Mouse (Mus musculus): Measurements from ENCODE around the gene Rprml.

The Rprml gene

GRCm38 (mm10) chr11:103649301-103649982 lies at the start of gene Rprml:
Gene Rprml (plus strand): TSS chr11:103649570.
- DNase-seq (ENCODE audit: low spot score), result no peak

DNA sequence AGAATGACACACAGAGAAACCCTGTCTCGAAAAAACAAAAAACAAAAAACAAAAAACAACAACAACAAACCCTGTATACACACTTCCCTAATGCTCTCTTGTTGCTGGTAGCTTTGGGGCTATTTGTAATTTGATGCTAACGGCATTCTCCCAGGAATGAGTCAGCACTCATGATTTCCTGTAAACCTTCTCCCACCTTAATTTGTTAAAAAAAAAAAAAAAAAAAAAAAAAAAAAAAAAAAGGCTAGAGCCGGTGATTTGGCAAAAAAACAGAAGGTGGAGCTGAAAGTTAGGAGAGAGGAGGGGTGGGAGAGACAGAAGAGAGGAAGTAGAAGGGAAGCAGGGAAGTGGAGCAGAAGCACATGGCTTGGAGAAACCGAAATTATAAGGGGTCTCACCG lies 42.8 kb upstream of the Rprml start:
- DNase-seq (ENCODE audit: low spot score), result no peak

GRCm38 (mm10) chr11:103610772-103611171 lies 38.6 kb upstream of the Rprml start:
- no peak for DNase-seq (ENCODE audit: low spot score)

- DNase-seq (ENCODE audit: low spot score), result no peak
These were observed 28.3 kb upstream of the Rprml start, which contains the start of gene Gm884 for GRCm38 (mm10) chr11:103621040-103621439. Gene Gm884 (minus strand): TSS chr11:103621140.

GRCm38 (mm10) chr11:103627453-103627852 lies 21.9 kb upstream of the Rprml start:
- no peak for DNase-seq (ENCODE audit: low spot score)

DNA sequence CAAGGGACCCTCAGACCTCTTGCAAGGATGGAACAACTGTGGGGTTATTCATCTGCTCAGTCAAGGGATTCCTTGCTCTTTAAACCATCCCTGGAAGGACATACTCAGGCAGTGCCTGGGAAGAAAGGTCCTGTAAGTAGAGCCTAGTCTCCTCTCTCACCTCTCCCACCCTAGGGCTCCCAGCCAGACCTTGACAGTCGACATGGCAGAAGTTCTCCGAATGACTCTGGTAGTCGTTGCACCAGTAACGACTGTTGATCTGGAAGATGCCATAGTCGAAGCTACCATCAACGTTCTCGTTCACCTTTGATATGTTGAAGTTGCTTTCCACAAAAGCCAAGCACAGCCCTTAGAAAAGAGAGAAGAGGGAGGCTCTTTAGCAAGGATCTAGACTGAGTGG lies 14.6 kb upstream of the Rprml start:
- no peak for DNase-seq (ENCODE audit: low spot score)

DNA sequence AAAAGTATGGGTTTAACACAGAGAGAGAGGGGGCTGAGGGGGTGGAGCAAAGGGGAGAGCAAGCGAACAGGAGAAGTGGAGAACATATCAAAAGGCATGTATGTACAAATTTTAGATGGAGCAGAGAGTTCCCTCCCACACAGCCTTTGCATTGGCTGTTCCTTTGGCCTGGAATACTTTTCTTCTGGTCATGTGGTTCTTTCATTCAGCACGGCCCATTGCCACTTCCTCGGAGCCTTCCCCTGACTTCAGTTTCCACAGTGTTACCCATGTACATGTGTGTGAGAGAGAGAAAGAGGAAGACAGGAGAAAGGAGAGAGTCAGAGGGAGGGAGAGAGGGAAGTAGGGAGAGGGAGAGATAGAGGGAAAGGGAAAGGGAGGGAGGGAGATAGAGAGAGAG lies 13.9 kb upstream of the Rprml start:
- no peak for DNase-seq (ENCODE audit: low spot score)

DNA sequence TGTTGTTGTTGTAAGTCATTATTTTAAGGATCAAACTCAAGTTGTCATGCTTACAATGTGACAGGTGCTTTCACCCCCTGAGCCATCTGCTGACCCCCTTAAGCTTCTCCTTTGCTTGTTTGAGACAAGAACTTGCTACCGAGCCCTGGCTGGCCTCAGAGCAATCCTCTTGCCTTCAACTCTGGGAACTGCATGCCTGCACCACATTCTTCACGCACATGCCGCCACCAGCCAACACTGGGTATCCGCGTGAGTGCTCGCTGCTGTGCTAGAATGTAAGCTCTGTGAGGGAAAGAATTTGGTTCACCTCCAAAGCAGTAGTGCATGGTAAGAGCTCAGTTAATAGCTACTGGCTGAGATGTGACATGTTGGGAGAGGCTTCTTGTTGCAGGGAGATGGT lies 13.1 kb upstream of the Rprml start:
- DNase-seq (ENCODE audit: low spot score), result no peak

GRCm38 (mm10) chr11:103638790-103639189 lies 10.6 kb upstream of the Rprml start, which contains the start of gene Lyzl6:
Gene Lyzl6 (minus strand): TSS chr11:103638890.
- no peak for DNase-seq (ENCODE audit: low spot score)

DNA sequence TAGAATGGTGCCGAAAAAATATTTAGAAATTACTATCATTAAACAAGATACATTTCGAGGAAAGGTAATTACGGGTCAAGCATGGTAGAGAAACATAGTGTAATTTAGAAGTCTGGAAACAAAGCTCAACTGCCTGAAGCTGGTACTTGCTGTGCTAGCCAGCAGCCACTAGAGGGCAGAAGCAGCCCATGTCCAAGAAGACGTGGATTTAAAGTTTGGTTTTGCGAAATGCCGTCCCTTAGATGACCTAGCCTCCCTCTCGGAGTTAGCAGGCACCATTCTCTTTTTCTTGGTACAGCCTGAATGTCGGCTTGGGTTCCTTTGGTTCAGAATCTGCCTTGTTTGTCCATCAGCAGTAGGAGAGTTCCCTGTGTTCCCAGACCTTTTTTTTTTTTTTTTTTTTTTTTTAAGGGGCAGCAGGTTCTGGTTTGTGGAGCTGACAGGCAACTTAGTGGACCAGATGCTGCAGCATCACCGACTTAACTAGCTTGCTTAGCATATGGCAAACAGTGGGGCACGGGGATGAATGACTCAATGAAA lies 9.9 kb upstream of the Rprml start:
- peak; percentile 27 for DNase-seq (ENCODE audit: low spot score)

GRCm38 (mm10) chr11:103643211-103643610 lies 6.2 kb upstream of the Rprml start:
- DNase-seq (ENCODE audit: low spot score), result no peak

DNA sequence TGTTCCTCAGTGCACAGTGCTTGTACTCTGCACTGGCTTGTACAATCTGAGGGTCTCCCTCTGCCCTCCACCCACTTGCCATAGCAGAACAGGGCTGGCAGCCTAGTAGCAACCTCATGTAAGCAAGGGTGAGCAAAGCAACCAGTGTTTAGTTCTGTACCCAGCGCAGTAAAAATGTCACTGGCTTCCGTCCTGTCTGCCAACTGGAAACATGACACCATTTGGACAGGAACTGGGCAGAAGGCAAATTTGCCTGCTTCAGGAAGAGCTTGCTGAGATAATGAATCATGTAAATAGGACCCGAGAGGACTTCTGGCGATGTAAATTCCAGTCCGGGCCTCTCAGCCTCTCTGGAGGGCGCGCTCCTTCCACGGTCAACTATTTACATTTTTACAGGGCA lies 3.6 kb upstream of the Rprml start:
- DNase-seq (ENCODE audit: low spot score), result no peak

DNA sequence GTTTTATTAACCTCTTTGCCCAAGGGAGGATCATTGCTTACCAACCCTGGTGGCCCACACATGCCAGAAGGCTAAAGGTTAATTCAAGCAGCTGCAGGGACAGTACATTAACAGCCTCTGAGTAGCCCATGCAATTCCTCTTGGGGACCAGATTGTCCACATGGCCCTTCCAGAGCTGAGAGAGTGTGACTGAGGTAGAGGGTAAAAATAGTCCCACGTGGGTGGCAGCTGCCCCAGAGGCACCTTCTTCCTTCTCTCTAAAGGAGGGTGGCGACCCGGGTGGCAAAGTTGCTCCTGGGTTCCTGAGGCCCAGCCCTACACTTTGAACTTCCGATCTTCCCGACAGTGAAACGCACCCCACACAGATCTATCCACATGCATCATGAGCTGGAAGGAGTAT lies 3.1 kb upstream of the Rprml start:
- DNase-seq (ENCODE audit: low spot score), result no peak

GRCm38 (mm10) chr11:103647921-103648620 lies 1.3 kb upstream of the Rprml start:
- DNase-seq (ENCODE audit: low spot score), result no peak

GRCm38 (mm10) chr11:103648656-103649055 lies 714 bp upstream of the Rprml start:
- no peak for DNase-seq (ENCODE audit: low spot score)

GRCm38 (mm10) chr11:103649983-103650493 lies 668 bp downstream of the Rprml start:
- no peak for DNase-seq (ENCODE audit: low spot score)

- no peak for DNase-seq (ENCODE audit: low spot score)
These were observed 2.1 kb downstream of the Rprml start for GRCm38 (mm10) chr11:103651426-103651825.

DNA sequence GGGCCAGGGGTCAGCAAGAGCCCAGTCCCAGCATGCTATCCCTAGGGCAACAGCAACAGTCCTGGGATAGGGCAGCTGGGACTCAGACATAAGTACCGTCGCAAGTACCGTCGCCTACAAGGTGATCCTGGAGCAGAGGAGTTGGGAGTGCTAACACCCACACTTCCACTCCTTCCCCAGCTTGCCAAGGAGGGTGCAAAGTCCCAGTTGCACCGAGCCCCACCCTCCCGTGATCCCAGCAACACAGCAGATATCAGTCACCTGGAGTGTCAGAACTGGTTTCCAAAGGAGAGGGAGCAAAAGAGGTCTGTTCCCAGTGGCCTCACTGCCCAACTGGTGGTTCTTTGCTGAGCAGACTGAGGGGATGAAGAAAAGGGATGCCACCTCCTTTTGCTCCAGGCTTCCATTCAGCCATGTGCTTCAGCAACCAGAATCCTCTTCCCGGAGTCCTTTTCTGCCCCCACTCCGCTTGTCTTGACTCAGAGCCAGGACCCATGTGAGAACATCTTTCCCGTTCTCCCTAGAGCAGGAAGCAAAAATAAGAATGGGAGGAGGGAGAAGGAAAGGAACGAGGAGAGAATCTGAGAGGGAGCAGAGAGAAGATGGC lies 4.1 kb downstream of the Rprml start:
- DNase-seq (ENCODE audit: low spot score), result no peak

GRCm38 (mm10) chr11:103656520-103656919 lies 7.2 kb downstream of the Rprml start:
- DNase-seq (ENCODE audit: low spot score), result peak; percentile 47

- DNase-seq (ENCODE audit: low spot score), result no peak
These were observed 8.8 kb downstream of the Rprml start for GRCm38 (mm10) chr11:103658189-103658588.

GRCm38 (mm10) chr11:103661863-103662262 lies 12.5 kb downstream of the Rprml start:
- DNase-seq (ENCODE audit: low spot score), result no peak

DNA sequence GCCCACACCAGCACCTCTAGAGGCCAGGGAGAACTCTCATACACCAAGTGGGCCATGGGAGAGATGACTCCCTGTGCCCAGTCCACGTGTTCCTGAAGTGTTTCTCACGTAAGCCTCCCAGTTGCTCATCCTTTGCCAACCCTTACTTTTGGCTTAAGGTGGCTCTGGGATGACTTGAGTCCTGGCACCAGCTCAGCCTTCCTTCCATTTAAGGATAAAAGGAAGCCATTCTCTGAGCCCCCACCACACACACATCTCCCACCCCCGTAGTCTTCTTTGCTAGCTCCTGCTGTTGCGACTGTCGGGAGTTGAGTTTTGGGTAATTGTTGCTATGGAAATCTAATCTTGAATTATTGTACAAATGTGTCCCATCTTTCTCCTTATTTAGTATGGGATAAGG lies 13.2 kb downstream of the Rprml start:
- no peak for DNase-seq (ENCODE audit: low spot score)

DNA sequence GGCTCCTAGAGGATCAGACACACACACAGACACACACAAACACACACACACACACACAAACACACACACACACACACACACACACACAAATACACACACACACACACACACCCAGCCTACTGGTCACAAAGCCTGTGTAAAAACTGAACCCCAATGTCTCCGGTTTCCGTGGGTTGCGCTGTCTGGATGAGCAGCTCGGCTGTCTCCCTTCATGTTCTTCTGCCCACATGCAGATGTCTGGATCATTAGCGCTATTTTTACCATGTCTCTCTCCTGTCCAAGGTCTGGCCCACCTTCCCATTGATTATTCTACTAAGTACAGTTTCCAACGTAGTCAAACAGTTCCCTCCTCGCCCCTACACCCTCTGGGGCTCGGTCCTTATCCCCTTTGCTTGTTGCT lies 13.7 kb downstream of the Rprml start:
- no peak for DNase-seq (ENCODE audit: low spot score)
